Mouse (Mus musculus): ENCODE measurements around the gene Bbx. TPM values are rescaled to one million over a fixed set of nuclear protein-coding genes. Genes with fewer than 3 reads are reported as not detected.

Gene Bbx
- total and polyA plus RNA-seq, 3 experiments = 6.5 to 36.0 (median 9.2) TPM

GRCm38 (mm10) chr16:50302566-50302965 is 129.6 kb downstream of the Bbx start:
- no peak for DNase-seq (ENCODE audit: low read depth, low spot score)
- no peaks in the 10 kb centered on the region for H3K79me2 ChIP-seq (ENCODE audit: control insufficient read depth, insufficient read depth, low read length, poor library complexity)
- H3K4me3 ChIP-seq (ENCODE audit: control insufficient read depth in 1 of 2, insufficient read depth in 1 of 2, low read depth in 2 of 2, low read length in 2 of 2) = no peak overlapping the region
- H3K4me1 ChIP-seq (ENCODE audit: control insufficient read depth in 1 of 2, insufficient read depth in 2 of 2, low read length in 2 of 2) = no peaks in the 10 kb centered on the region
- no peaks in the 10 kb centered on the region for H3K27me3 ChIP-seq (ENCODE audit: control insufficient read depth in 1 of 2, insufficient read depth in 2 of 2, low read length in 2 of 2)
- H3K9me3 ChIP-seq (replicated peaks; ENCODE audit: insufficient read depth, low read length) = no peaks in the 10 kb centered on the region
- no peak overlapping the region for H3K9ac ChIP-seq (ENCODE audit: control insufficient read depth, low read depth, low read length, poor library complexity, severe bottlenecking)
- no peak overlapping the region for H3K27ac ChIP-seq (ENCODE audit: control insufficient read depth, low read depth, low read length)
- H3K36me3 ChIP-seq (ENCODE audit: control insufficient read depth in 1 of 2, insufficient read depth in 2 of 2, low read length in 2 of 2) = no peaks in the 10 kb centered on the region
- no peak for TF ChIP-seq POLR2A (IDR thresholded peaks at IDR 0.05; ENCODE audit: control insufficient read depth in 1 of 2, insufficient read depth in 1 of 2, low read depth in 1 of 2, low read length in 2 of 2, poor library complexity in 1 of 2)
- TF ChIP-seq ZMIZ1 (IDR thresholded peaks at IDR 0.05; ENCODE audit: low read depth, low read length) = no peak
- TF ChIP-seq TBP (IDR thresholded peaks at IDR 0.05; ENCODE audit: low read depth, low read length) = no peak
- TF ChIP-seq POLR2AphosphoS5 (IDR thresholded peaks at IDR 0.05; ENCODE audit: borderline replicate concordance, low read depth, low read length) = no peak
- no peak for TF ChIP-seq GABPA (IDR thresholded peaks at IDR 0.05; ENCODE audit: low read depth, low read length)
- TF ChIP-seq NELFE (IDR thresholded peaks at IDR 0.05; ENCODE audit: low read depth, low read length) = no peak
- TF ChIP-seq EP300 (IDR thresholded peaks at IDR 0.05; ENCODE audit: low read depth in 1 of 2, low read length in 2 of 2) = no peak
- TF ChIP-seq TAL1 (IDR thresholded peaks at IDR 0.05; ENCODE audit: low read length) = no peak
- TF ChIP-seq MXI1 (IDR thresholded peaks at IDR 0.05; ENCODE audit: low read depth, low read length) = no peak
- no peak for TF ChIP-seq UBTF (IDR thresholded peaks at IDR 0.05; ENCODE audit: borderline replicate concordance, insufficient read depth, low read depth, low read length)
- no peak for TF ChIP-seq ELF1 (IDR thresholded peaks at IDR 0.05; ENCODE audit: low read depth, low read length)
- TF ChIP-seq SMC3 (IDR thresholded peaks at IDR 0.05; ENCODE audit: low read depth, low read length) = no peak
- no peak for TF ChIP-seq ZNF384 (IDR thresholded peaks at IDR 0.05; ENCODE audit: low read depth, low read length)
- no peak for TF ChIP-seq MYB (IDR thresholded peaks at IDR 0.05; ENCODE audit: low read depth, low read length)
- no peak for TF ChIP-seq TCF12 (IDR thresholded peaks at IDR 0.05; ENCODE audit: low read depth, low read length)
- TF ChIP-seq CHD2 (IDR thresholded peaks at IDR 0.05; ENCODE audit: low read length) = no peak

GRCm38 (mm10) chr16:50298743-50299443 is 133.3 kb downstream of the Bbx start:
- H3K4me3 ChIP-seq (ENCODE audit: control insufficient read depth in 1 of 2, insufficient read depth in 1 of 2, low read depth in 2 of 2, low read length in 2 of 2) = no peak overlapping the region
- no peaks in the 10 kb centered on the region for H3K4me1 ChIP-seq (ENCODE audit: control insufficient read depth in 1 of 2, insufficient read depth in 2 of 2, low read length in 2 of 2)
- H3K9me3 ChIP-seq (replicated peaks; ENCODE audit: insufficient read depth, low read length) = no peaks in the 10 kb centered on the region
- H3K9ac ChIP-seq (ENCODE audit: control insufficient read depth, low read depth, low read length, poor library complexity, severe bottlenecking) = no peak overlapping the region
- no peak for DNase-seq (ENCODE audit: low read depth, low spot score)
- H3K27me3 ChIP-seq (ENCODE audit: control insufficient read depth in 1 of 2, insufficient read depth in 2 of 2, low read length in 2 of 2) = no peaks in the 10 kb centered on the region
- H3K27ac ChIP-seq (ENCODE audit: control insufficient read depth, low read depth, low read length) = no peak overlapping the region
- TF ChIP-seq TAL1 (IDR thresholded peaks at IDR 0.05; ENCODE audit: low read length) (no peak), TBP (IDR thresholded peaks at IDR 0.05; ENCODE audit: low read depth, low read length) (no peak), ELF1 (IDR thresholded peaks at IDR 0.05; ENCODE audit: low read depth, low read length) (no peak), UBTF (IDR thresholded peaks at IDR 0.05; ENCODE audit: borderline replicate concordance, insufficient read depth, low read depth, low read length) (no peak), MYB (IDR thresholded peaks at IDR 0.05; ENCODE audit: low read depth, low read length) (no peak), CTCF (IDR thresholded peaks at IDR 0.05 in 2 of 3, conservative IDR thresholded peaks at IDR 0.05 in 1 of 3; ENCODE audit: control insufficient read depth in 1 of 3, insufficient read depth in 1 of 3, low read depth in 2 of 3, low read length in 3 of 3, poor library complexity in 1 of 3, severe bottlenecking in 1 of 3) (no peak), USF2 (IDR thresholded peaks at IDR 0.05; ENCODE audit: borderline replicate concordance in 1 of 2, insufficient read depth in 1 of 2, low read depth in 1 of 2, low read length in 2 of 2) (no peak), ZNF384 (IDR thresholded peaks at IDR 0.05; ENCODE audit: low read depth, low read length) (no peak), TCF12 (IDR thresholded peaks at IDR 0.05; ENCODE audit: low read depth, low read length) (no peak), GABPA (IDR thresholded peaks at IDR 0.05; ENCODE audit: low read depth, low read length) (no peak), CHD2 (IDR thresholded peaks at IDR 0.05; ENCODE audit: low read length) (no peak), POLR2AphosphoS5 (IDR thresholded peaks at IDR 0.05; ENCODE audit: borderline replicate concordance, low read depth, low read length) (no peak), MEF2A (IDR thresholded peaks at IDR 0.05; ENCODE audit: extremely low read depth, insufficient replicate concordance, low read depth, low read length, poor library complexity, severe bottlenecking) (no peak), HCFC1 (IDR thresholded peaks at IDR 0.05; ENCODE audit: low read depth, low read length) (no peak), POLR2AphosphoS2 (IDR thresholded peaks at IDR 0.05; ENCODE audit: low read length) (no peak), MAZ (IDR thresholded peaks at IDR 0.05; ENCODE audit: low read depth, low read length) (no peak)
- peaks cover 0 to 2% of the 10 kb centered on the region in 2 experiments; a peak in 1 of 4 replicates for H3K36me3 ChIP-seq (ENCODE audit: control insufficient read depth in 1 of 2, insufficient read depth in 2 of 2, low read length in 2 of 2)
- H3K79me2 ChIP-seq (ENCODE audit: control insufficient read depth, insufficient read depth, low read length, poor library complexity) = no peaks in the 10 kb centered on the region

All from MEL (cell line).